Mouse (Mus musculus) limb, embryonic 14.5 days (tissue): ENCODE results near the gene 1700018G05Rik. TPM values are rescaled to one million over a fixed set of nuclear protein-coding genes. Genes with fewer than 3 reads are reported as not detected.

Source experiments
- ATAC-seq: fragments of 200-750 bp; cut with Nextera tagmentation; 2 replicates; pipeline ENCODE4 v1.8.0; 2017; ENCODE audit warnings: low read depth, moderate number of reproducible peaks, moderate TSS enrichment; ENCODE audit not compliant: low FRiP score
- DNase-seq: peaks from one replicate; pipeline ENCODE4 v3.0.0-alpha.2; 2015; ENCODE audit warnings: low spot score
- H3K27ac ChIP-seq: fragments of 300-500 bp; sonication (generic); replicated peaks from 2 replicates; pipeline ENCODE4 v1.5.1; 2014; ENCODE audit warnings: low read depth, mild to moderate bottlenecking, low read length, moderate library complexity, mixed read lengths
- H3K27me3 ChIP-seq: fragments of 300-500 bp; sonication (generic); 2 replicates; pipeline ENCODE4 v1.6.1; 2014; ENCODE audit warnings: low read length, mixed read lengths; ENCODE audit not compliant: control insufficient read depth, insufficient read depth
- H3K36me3 ChIP-seq: fragments of 300-500 bp; sonication (generic); 2 replicates; pipeline ENCODE4 v1.6.1; 2014; ENCODE audit warnings: mild to moderate bottlenecking, low read length, moderate library complexity, mixed read lengths; ENCODE audit not compliant: control insufficient read depth, insufficient read depth
- H3K4me1 ChIP-seq: fragments of 300-500 bp; sonication (generic); 2 replicates; pipeline ENCODE4 v1.6.1; 2014; ENCODE audit warnings: antibody characterized with exemption, low read length, mixed read lengths; ENCODE audit not compliant: control insufficient read depth, insufficient read depth
- H3K4me2 ChIP-seq: fragments of 300-500 bp; sonication (generic); replicated peaks from 2 replicates; pipeline ENCODE4 v1.6.1; 2014; ENCODE audit warnings: low read depth, mild to moderate bottlenecking, low read length, moderate library complexity; ENCODE audit not compliant: severe bottlenecking
- H3K4me3 ChIP-seq: fragments of 300-500 bp; sonication (generic); replicated peaks from 2 replicates; pipeline ENCODE4 v1.5.1; 2014; ENCODE audit warnings: low read length
- H3K9ac ChIP-seq: fragments of 300-500 bp; sonication (generic); 2 replicates; pipeline ENCODE4 v1.6.1; 2014; ENCODE audit warnings: mild to moderate bottlenecking, low read depth, low read length, moderate library complexity; ENCODE audit not compliant: severe bottlenecking
- H3K9me3 ChIP-seq: fragments of 300-500 bp; sonication (generic); 2 replicates; pipeline ENCODE4 v1.6.1; 2016; ENCODE audit warnings: low read length; ENCODE audit not compliant: control insufficient read depth
- POLR2A ChIP-seq: fragments of 200-500 bp; IDR thresholded peaks from 2 replicates; pipeline ENCODE4 v1.8.0; 2012; ENCODE audit warnings: inconsistent platforms, mild to moderate bottlenecking, moderate library complexity, borderline replicate concordance; ENCODE audit not compliant: insufficient read depth, insufficient read length; ENCODE audit errors: extremely low read depth
- WGBS: fragments of 180-500 bp; shearing (Covaris S2); extraction: QIAGEN DNeasy Blood & Tissue Kit; methylation state at CpG from one replicate; pipeline ENCODE4 v1.1.7; 2014; 5-methylcytosine and 5-hydroxymethylcytosine counted together
- polyA plus RNA-seq, 2 experiments: library from polyadenylated mRNA; depleted of rRNA in 1 of 2; stranded (reverse) in 1 of 2; unstranded in 1 of 2; fragments of >200 nt; fragmentation: Nextera tagmentation in 1 of 2; extraction: Ambion mirVana in 1 of 2; gene quantifications; 2 replicates each; pipeline versions ENCODE4 v1.2.1 to v1.2.3; 2012 to 2014

Gene 1700018G05Rik
- polyA plus RNA-seq, 2 experiments, result not detected

GRCm38 (mm10) chrX:102960581-102960980, 32.4 kb downstream of the 1700018G05Rik start:
- Histone ChIP-seq H3K9me3 (no peaks in the 10 kb centered on the region), H3K27me3 (no peaks in the 10 kb centered on the region), H3K4me1 (no peaks in the 10 kb centered on the region), H3K9ac (no peak overlapping the region), H3K27ac (no peak overlapping the region), H3K4me3 (no peak overlapping the region), H3K36me3 (no peaks in the 10 kb centered on the region), H3K4me2 (no peak overlapping the region)
- WGBS, result 46% methylated on average over 2 of the region's 2 CpGs
- DNase-seq, result no peak
- no peak for ATAC-seq
- TF ChIP-seq POLR2A, result no peak

Other genes with a start within 250 kb of the 1700018G05Rik start
- not detected in 2 replicates for gene Gm3880, start 241.4 kb upstream of the 1700018G05Rik start, polyA plus RNA-seq (2012; rRNA removed)
- not detected in 2 replicates for gene Gm3880, start 241.4 kb upstream of the 1700018G05Rik start, polyA plus RNA-seq (2014; fragmentation: Nextera tagmentation; extraction: Ambion mirVana)
- gene Gm9112, start 220.7 kb upstream of the 1700018G05Rik start, polyA plus RNA-seq (2012; rRNA removed), result not detected in 2 replicates
- gene Gm9112, start 220.7 kb upstream of the 1700018G05Rik start, polyA plus RNA-seq (2014; fragmentation: Nextera tagmentation; extraction: Ambion mirVana), result not detected in 2 replicates
- not detected in 2 replicates for gene Dmrtc1b, start 220.5 kb upstream of the 1700018G05Rik start, polyA plus RNA-seq (2012; rRNA removed)
- not detected in 2 replicates for gene Dmrtc1b, start 220.5 kb upstream of the 1700018G05Rik start, polyA plus RNA-seq (2014; fragmentation: Nextera tagmentation; extraction: Ambion mirVana)
- 0.23 TPM in 1 of 2 replicates, not detected in the other for gene Dmrtc1c1, start 125.4 kb upstream of the 1700018G05Rik start, polyA plus RNA-seq (2012; rRNA removed)
- not detected in 2 replicates for gene Dmrtc1c1, start 125.4 kb upstream of the 1700018G05Rik start, polyA plus RNA-seq (2014; fragmentation: Nextera tagmentation; extraction: Ambion mirVana)
- gene Dmrtc1c2, start 73.8 kb upstream of the 1700018G05Rik start, polyA plus RNA-seq (2012; rRNA removed), result not detected in 2 replicates
- not detected in 2 replicates for gene Dmrtc1c2, start 73.8 kb upstream of the 1700018G05Rik start, polyA plus RNA-seq (2014; fragmentation: Nextera tagmentation; extraction: Ambion mirVana)
- 0.08 TPM in 1 of 2 replicates, not detected in the other for gene 1700031F05Rik, start 60.4 kb upstream of the 1700018G05Rik start, polyA plus RNA-seq (2012; rRNA removed)
- not detected in 2 replicates for gene 1700031F05Rik, start 60.4 kb upstream of the 1700018G05Rik start, polyA plus RNA-seq (2014; fragmentation: Nextera tagmentation; extraction: Ambion mirVana)
- gene Dmrtc1a, start 19.7 kb upstream of the 1700018G05Rik start, polyA plus RNA-seq (2012; rRNA removed), result 0.55 and 1.1 TPM in 2 replicates
- gene Dmrtc1a, start 19.7 kb upstream of the 1700018G05Rik start, polyA plus RNA-seq (2014; fragmentation: Nextera tagmentation; extraction: Ambion mirVana), result 0.94 and 1.0 TPM in 2 replicates
- gene 1700011M02Rik, start 19.5 kb upstream of the 1700018G05Rik start, polyA plus RNA-seq (2012; rRNA removed), result not detected in 2 replicates
- not detected in 2 replicates for gene 1700011M02Rik, start 19.5 kb upstream of the 1700018G05Rik start, polyA plus RNA-seq (2014; fragmentation: Nextera tagmentation; extraction: Ambion mirVana)